Mouse (Mus musculus): Measurements from ENCODE around the gene Cep55. TPM values are rescaled to one million over a fixed set of nuclear protein-coding genes. Genes with fewer than 3 reads are reported as not detected.

Gene Cep55
- polyA plus RNA-seq, 1 experiment from 2014 or later: 31.8 TPM

GRCm38 (mm10) chr19:38030673-38031137, 24.1 kb upstream of the Cep55 start:
- H3K27ac ChIP-seq: peak overlapping the region; percentile 36; the same call in 1 of the 2 replicates
- H3K9me3 ChIP-seq: no peaks in the 10 kb centered on the region
- H3K27me3 ChIP-seq (ENCODE audit: insufficient read depth, poor library complexity, severe bottlenecking): no peaks in the 10 kb centered on the region
- DNase-seq (ENCODE audit: low spot score): no peak
- peaks cover 25% of the 10 kb centered on the region for H3K4me1 ChIP-seq
- no peaks in the 10 kb centered on the region for H3K36me3 ChIP-seq
- no peak overlapping the region for H3K4me3 ChIP-seq
- 1% methylated on average over 12 of the region's 23 CpGs for WGBS

DNA sequence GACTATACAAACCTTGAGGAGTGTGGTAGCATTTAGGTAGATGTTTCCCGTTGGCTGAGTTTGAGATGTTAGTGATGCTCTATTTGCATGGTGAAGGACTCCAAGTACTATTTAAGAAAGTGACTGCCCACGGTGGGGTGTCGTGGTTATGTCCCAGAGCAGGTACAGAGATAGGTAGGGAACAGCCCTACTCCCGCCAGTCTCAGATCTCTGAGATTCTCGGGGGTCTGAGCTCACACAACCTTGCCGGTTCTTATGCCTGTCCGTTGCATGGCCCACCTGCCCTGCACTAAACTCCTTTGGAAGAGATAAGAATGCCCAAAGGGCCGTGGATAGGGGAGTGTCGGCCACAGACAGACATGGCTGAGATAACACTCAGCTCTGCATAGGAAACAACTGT, 23.7 kb upstream of the Cep55 start:
- H3K36me3 ChIP-seq: no peaks in the 10 kb centered on the region
- no peak for DNase-seq (ENCODE audit: low spot score)
- H3K4me3 ChIP-seq: no peak overlapping the region
- no peak overlapping the region for H3K27ac ChIP-seq
- no peaks in the 10 kb centered on the region for H3K27me3 ChIP-seq (ENCODE audit: insufficient read depth, poor library complexity, severe bottlenecking)
- H3K9me3 ChIP-seq: no peaks in the 10 kb centered on the region
- WGBS: 46% methylated on average over 9 of the region's 9 CpGs
- peaks cover 20% of the 10 kb centered on the region for H3K4me1 ChIP-seq

GRCm38 (mm10) chr19:38032993-38033734, 21.6 kb upstream of the Cep55 start:
- Histone ChIP-seq H3K9me3 (no peaks in the 10 kb centered on the region), H3K4me1 (peaks cover 15% of the 10 kb centered on the region), H3K27me3 (ENCODE audit: insufficient read depth, poor library complexity, severe bottlenecking) (no peaks in the 10 kb centered on the region), H3K36me3 (no peaks in the 10 kb centered on the region), H3K27ac (no peak overlapping the region), H3K4me3 (no peak overlapping the region)
- no peak for DNase-seq (ENCODE audit: low spot score)
- 74% methylated on average over 15 of the region's 15 CpGs for WGBS

DNA sequence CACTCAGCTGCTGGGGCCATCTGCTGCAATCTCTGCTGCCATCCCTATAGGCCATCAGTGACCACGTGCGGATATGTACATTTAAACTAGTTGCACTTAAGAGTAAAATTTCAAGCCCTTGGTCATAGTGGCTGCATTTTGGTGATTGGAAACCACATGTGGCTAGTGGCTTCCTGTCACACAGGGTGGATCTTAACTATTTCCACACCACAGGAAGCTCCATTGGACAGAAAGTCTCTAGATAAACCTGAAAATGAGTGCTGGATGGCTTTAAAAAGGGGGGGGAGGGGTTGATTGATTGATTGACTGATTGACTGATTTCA, 21.1 kb upstream of the Cep55 start:
- Histone ChIP-seq H3K27me3 (ENCODE audit: insufficient read depth, poor library complexity, severe bottlenecking) (no peaks in the 10 kb centered on the region), H3K27ac (no peak overlapping the region), H3K36me3 (no peaks in the 10 kb centered on the region), H3K9me3 (no peaks in the 10 kb centered on the region), H3K4me1 (peaks cover 13% of the 10 kb centered on the region; the same call in 1 of the 2 replicates), H3K4me3 (no peak overlapping the region)
- no peak for DNase-seq (ENCODE audit: low spot score)
- WGBS: 86% methylated on average over 2 of the region's 2 CpGs

DNA sequence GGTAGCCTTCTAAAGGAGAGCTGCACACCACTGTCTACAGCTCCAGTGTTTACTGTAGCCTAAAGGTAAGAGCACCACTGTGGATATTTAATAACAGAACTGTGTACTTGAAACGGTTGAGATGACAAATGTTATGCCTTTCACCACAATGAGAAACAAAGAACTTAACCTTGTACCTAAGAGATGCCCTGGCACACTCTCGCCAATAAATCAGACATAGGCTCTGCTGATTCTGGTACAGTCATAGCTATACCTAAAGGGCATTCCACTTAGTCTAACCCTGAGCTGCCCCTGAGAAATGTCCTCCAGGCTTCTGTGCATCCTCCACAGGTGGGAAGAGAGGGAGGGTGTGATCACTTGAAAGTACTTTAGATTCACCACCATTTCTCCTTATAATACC, 20.1 kb upstream of the Cep55 start:
- Histone ChIP-seq H3K27me3 (ENCODE audit: insufficient read depth, poor library complexity, severe bottlenecking) (no peaks in the 10 kb centered on the region), H3K27ac (no peak overlapping the region), H3K4me1 (peaks cover 13% of the 10 kb centered on the region; the same call in 1 of the 2 replicates), H3K36me3 (no peaks in the 10 kb centered on the region), H3K4me3 (no peak overlapping the region), H3K9me3 (no peaks in the 10 kb centered on the region)
- DNase-seq (ENCODE audit: low spot score): no peak
- 74% methylated on average over 2 of the region's 2 CpGs for WGBS

GRCm38 (mm10) chr19:38035766-38036165, 19.0 kb upstream of the Cep55 start:
- Histone ChIP-seq H3K27ac (no peak overlapping the region), H3K4me1 (0 out of 2 replicates have a peak, but pooled peaks cover 4% of the 10 kb centered on the region), H3K27me3 (ENCODE audit: insufficient read depth, poor library complexity, severe bottlenecking) (no peaks in the 10 kb centered on the region), H3K4me3 (no peak overlapping the region), H3K36me3 (no peaks in the 10 kb centered on the region), H3K9me3 (no peaks in the 10 kb centered on the region)
- DNase-seq (ENCODE audit: low spot score): peak; percentile 39
- WGBS: 57% methylated on average over 2 of the region's 2 CpGs

GRCm38 (mm10) chr19:38038267-38038666, 16.5 kb upstream of the Cep55 start:
- WGBS: 66% methylated on average over 2 of the region's 2 CpGs
- no peak overlapping the region for H3K27ac ChIP-seq
- DNase-seq (ENCODE audit: low spot score): peak; percentile 53
- no peaks in the 10 kb centered on the region for H3K9me3 ChIP-seq
- H3K36me3 ChIP-seq: no peaks in the 10 kb centered on the region
- no peak overlapping the region for H3K4me3 ChIP-seq
- peaks cover 9% of the 10 kb centered on the region for H3K4me1 ChIP-seq
- H3K27me3 ChIP-seq (ENCODE audit: insufficient read depth, poor library complexity, severe bottlenecking): peaks cover 15% of the 10 kb centered on the region; the same call in 1 of the 2 replicates

DNA sequence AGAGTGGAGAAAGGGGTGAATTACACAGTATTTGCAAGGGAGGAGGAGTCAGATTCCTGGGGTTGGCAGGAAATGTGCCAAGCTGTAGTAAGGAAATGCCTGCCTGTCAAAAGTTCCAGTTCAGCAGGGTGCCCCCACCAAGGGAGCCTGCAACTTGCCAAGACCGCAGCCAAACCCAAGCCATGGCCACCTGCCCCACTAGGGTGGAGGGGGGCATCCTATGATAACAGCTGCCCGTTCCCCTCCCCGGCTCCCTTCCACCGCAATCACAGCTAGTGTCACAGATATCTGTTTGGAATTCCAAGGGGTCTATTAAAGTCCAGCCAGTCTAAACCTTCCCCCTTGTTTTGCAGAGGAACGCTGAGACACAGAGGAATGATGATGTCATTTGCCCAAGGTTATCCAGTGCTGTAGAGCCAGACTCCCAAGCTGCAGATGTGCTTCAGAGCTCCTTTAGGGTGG, 12.5 kb upstream of the Cep55 start:
- H3K4me1 ChIP-seq: peaks cover 9% of the 10 kb centered on the region
- no peak for DNase-seq (ENCODE audit: low spot score)
- peak overlapping the region; percentile 70; the same call in 1 of the 2 replicates for H3K27ac ChIP-seq
- H3K27me3 ChIP-seq (ENCODE audit: insufficient read depth, poor library complexity, severe bottlenecking): peaks cover 20% of the 10 kb centered on the region; the same call in 1 of the 2 replicates
- no peaks in the 10 kb centered on the region for H3K36me3 ChIP-seq
- WGBS: 15% methylated on average over 5 of the region's 5 CpGs
- H3K4me3 ChIP-seq: peak overlapping the region; percentile 64
- H3K9me3 ChIP-seq: no peaks in the 10 kb centered on the region

DNA sequence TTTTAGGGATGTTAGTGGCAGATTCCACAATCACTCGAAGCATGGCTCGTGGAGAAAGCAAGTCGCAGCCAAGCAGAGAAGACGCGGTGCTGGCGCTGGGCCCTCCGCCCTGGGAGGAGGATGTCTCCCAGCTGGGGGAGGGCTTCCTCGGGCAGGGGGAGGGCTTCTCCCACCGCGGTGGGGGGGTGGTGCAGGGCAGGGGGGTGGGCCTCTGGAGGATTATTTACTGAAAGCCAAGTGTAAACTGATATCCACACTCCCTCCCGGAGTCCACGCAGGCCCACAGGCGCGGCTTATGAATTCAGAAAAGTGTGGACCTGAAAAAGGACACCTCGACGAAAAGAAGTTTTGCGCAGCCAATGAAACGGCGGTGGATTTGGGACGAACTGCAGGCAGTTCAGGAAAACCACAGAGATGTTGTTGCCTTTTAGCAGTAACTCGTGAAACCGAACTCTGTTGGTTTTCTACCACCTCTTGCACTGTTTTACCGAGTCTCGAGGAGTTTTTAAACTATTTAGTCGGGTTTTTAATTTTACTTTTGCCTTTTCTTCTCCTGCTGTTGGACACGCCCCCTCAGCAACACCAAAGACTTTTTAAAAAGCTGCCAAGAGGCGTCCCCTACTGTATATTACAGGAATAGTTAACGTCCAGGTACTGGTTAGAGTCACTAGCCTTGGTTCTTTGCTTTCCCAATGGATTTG, 11.4 kb upstream of the Cep55 start, which contains the start of gene Myof:
Myof (minus strand) TSS at position 297 of the 701 bp plus-strand sequence.
- DNase-seq (ENCODE audit: low spot score): no peak
- Histone ChIP-seq H3K9me3 (no peaks in the 10 kb centered on the region), H3K36me3 (no peaks in the 10 kb centered on the region), H3K4me1 (peaks cover 9% of the 10 kb centered on the region), H3K4me3 (peak within 1 kb of the TSS; percentile 64), H3K27me3 (ENCODE audit: insufficient read depth, poor library complexity, severe bottlenecking) (peaks cover 24% of the 10 kb centered on the region), H3K27ac (peak within 1 kb of the TSS; percentile 70)
- under 1% methylated on average over 28 of the region's 28 CpGs for WGBS

GRCm38 (mm10) chr19:38045198-38045597, 9.6 kb upstream of the Cep55 start:
- DNase-seq (ENCODE audit: low spot score): no peak
- 81% methylated on average over 3 of the region's 3 CpGs for WGBS
- no peak overlapping the region for H3K27ac ChIP-seq
- no peaks in the 10 kb centered on the region for H3K9me3 ChIP-seq
- H3K27me3 ChIP-seq (ENCODE audit: insufficient read depth, poor library complexity, severe bottlenecking): peaks cover 24% of the 10 kb centered on the region
- H3K4me3 ChIP-seq: no peak overlapping the region
- H3K36me3 ChIP-seq: no peaks in the 10 kb centered on the region
- H3K4me1 ChIP-seq: peaks cover 9% of the 10 kb centered on the region

- no peak for DNase-seq (ENCODE audit: low spot score)
- no peaks in the 10 kb centered on the region for H3K9me3 ChIP-seq
- H3K27me3 ChIP-seq (ENCODE audit: insufficient read depth, poor library complexity, severe bottlenecking): peaks cover 9% of the 10 kb centered on the region; the same call in 1 of the 2 replicates
- no peaks in the 10 kb centered on the region for H3K4me1 ChIP-seq
- H3K27ac ChIP-seq: no peak overlapping the region
- 74% methylated on average over 1 of the region's 1 CpGs for WGBS
- H3K36me3 ChIP-seq: no peaks in the 10 kb centered on the region
- no peak overlapping the region for H3K4me3 ChIP-seq
These were observed 5.1 kb upstream of the Cep55 start for GRCm38 (mm10) chr19:38049686-38050085.

DNA sequence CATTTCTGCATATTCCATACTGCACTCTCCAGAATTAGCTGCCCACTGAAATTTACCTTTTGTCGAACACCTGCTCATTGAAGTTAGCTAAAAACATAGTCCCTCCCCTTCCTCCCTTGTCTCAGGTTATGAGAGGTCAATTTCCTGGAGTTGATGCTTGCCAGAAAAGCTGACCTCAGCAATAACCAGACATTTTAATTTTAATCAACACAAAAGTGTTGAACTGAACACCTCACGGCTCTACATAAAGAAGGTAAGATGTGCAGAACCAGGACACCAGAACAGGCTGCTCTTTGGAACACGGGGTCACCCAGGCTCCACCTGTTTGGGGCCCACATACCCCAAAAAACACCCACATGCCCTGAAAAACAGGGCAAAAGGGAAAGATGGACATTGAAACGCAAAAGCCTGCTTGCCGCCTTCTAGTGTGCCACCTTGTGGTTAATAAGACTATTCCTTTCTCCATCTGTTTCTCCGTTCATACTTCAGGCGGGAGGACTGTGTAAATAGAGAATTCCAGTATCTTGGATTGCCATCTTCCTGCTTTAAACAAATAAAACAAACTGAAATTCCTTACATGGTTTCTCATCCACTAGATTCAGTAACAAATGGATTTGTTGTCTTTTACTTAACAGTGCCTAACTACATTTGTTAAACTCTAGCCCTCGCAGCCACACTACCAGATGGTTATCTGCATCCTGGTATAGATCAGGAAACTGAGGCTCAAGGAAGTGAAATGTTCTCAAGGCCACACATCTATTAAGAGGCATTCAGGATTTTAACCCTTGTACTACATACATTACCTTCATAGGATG, 1.4 kb upstream of the Cep55 start:
- H3K27me3 ChIP-seq (ENCODE audit: insufficient read depth, poor library complexity, severe bottlenecking): no peaks in the 10 kb centered on the region
- peaks cover 9% of the 10 kb centered on the region; the same call in 1 of the 2 replicates for H3K36me3 ChIP-seq
- peak overlapping the region; percentile 90 for H3K27ac ChIP-seq
- no peak for DNase-seq (ENCODE audit: low spot score)
- peak overlapping the region; percentile 84 for H3K4me3 ChIP-seq
- WGBS: 27% methylated on average over 8 of the region's 8 CpGs
- H3K4me1 ChIP-seq: peaks cover 6% of the 10 kb centered on the region
- H3K9me3 ChIP-seq: no peaks in the 10 kb centered on the region
